Mouse (Mus musculus) urinary bladder, postnatal 10 days (tissue): ENCODE measurements at regions not wholly inside any gene's neighbourhood (a gene's known extent, or its start where the extent isn't known, plus 50 kb on each side); places are given as distances from the start of the nearest gene placed in this dataset.

Experiments used
- DNase-seq: peaks from one replicate; pipeline ENCODE4 v3.0.0; 2022; ENCODE audit warnings: low spot score

DNA sequence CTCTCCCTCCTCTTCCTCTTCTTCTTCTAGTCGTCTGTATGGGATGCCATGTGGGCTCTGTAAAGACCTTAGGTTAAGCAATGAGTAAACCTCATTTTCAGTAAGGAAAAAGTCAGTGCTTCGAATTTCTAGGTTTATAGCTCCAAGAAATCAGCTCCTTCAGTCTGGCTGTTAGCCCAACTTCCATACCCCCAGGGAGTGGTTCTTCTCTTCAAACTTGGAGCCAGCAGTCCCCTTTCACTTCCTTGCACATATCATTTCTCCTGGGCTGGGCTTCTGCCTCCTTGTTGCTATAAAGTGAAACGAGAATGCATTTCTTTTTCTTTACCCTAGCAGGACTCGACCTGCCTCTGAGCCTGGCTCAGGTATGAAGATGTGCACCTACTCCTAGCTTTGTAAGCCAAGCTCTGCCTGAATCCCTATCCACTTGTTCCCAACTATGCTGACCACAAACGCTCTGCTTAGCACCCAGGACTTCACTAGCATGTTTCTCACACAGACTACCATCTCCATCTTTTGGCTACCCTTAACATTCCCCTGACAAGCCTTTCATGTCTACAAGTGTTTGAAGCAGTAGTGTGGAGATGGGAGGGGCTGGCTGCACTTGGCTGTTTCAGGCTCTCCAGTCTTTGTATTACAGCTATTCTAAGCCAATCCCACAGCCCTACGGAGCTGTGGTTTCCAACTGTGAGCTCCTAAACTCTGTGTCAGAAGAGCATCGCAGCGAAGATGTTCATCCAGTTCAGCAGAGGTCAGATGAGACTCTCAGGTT lies 243.8 kb upstream of the Tprg start:
- no peak for DNase-seq

DNA sequence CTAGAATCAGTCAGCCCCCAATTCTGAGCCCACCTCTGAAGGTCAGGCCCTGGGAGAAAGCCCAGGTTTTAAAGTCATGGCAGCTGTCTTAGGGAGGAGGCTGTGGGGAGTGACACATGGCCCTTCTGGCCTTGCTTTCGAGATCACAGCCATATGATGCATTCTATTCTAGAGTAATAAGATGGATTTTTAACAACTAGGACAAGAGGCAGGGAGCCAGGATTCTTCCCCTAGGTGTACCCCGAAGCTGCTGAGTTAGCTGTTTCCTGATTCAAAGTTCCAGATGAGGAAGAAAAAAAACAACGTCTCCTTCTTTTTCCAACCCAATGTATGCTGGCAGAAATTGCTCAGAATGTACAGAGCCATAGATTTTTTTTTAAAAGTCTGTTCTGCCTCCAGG lies 242.0 kb upstream of the Tprg start:
- no peak for DNase-seq

DNA sequence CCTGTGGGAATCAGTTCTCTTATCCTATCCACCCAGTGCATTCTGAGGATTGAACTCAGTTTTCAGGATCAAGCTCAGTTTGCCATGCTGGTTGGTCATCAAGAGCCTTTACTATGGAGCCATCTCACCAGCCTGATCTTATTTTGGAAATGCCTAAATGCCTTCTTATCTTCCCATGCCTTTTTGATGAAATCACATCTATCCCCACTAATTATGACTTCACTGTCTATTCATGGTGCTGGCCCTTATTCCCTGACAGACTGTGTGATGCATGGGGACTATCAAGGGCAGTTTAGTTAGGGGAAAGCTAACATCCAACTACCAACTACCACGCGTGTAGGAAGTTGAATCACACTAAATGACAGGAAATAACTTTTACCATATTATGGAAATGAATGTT lies 238.9 kb upstream of the Tprg start:
- no peak for DNase-seq

DNA sequence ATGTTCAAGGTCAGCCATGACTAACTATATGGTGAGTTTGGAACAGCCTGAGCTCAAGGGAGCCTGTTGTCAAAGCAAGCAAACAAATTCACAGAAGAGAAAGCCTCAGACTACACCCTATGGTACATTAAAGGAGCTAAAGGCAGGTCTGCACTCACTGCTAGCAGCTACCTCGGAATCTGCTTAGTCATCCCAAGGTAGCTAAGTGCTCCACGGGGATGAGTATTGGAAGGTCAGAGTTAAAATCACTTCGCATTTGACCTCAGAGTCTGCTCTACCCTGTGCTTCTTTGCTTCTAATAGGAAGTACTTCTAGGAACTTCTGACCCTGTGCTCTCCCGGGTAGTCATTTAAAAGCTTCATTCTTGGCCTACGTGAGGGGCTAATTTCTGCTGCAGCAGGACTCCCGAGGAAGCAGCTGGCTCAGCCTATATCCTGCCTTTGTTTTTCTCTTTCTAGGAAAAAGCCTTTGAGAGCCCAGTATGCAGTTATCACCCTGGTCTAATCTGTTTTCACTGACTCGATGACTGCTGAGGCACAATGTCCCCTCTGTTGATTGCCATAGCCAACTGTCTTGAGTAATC lies 236.6 kb upstream of the Tprg start:
- DNase-seq: no peak

DNA sequence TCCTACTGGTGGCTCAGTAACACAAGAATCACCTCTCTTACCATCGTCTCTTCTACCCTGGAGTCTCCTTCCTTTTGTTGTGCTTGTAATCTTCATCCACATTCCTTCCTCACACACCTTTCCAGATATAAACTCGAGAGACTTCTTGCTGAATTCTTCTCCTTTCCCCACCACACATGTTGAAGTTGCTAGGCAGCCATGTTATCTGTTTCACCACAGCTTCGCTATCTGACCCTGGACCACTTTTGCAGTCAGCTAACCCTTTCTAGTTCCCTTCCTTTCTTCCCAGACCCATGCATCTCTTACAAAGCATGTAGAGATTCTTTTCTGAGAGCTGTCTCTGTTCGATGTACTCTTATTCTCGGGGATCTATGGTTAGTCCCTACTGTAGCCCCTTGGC lies 235.6 kb upstream of the Tprg start:
- no peak for DNase-seq

GRCm38 (mm10) chr16:25052428-25052827 lies 234.2 kb upstream of the Tprg start:
- no peak for DNase-seq

DNA sequence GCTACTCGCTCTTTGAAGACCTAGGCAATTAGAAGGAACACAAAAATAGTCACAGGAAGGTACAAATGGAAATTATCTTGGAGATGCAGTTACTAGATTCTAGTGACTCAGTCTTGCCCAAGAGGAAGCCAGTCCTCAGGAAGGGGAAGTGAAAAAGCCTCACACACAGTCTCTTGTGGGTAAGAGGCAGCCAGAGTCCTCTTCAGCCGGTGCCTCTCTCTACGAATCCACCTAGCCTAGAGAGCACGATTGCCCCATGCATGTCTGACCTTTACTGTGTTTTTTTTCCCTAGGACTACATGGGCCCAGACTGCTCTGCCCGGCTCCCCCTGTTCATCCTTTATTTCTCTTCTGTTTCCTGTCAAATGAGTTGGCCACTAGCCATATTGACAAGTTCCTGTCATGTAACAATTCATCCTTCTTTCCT lies 233.7 kb upstream of the Tprg start:
- DNase-seq: no peak

GRCm38 (mm10) chr16:25054304-25054703 lies 232.3 kb upstream of the Tprg start:
- DNase-seq: no peak

GRCm38 (mm10) chr16:25055376-25055775 lies 231.2 kb upstream of the Tprg start:
- no peak for DNase-seq

GRCm38 (mm10) chr16:25058051-25058747 lies 228.4 kb upstream of the Tprg start:
- no peak for DNase-seq

DNA sequence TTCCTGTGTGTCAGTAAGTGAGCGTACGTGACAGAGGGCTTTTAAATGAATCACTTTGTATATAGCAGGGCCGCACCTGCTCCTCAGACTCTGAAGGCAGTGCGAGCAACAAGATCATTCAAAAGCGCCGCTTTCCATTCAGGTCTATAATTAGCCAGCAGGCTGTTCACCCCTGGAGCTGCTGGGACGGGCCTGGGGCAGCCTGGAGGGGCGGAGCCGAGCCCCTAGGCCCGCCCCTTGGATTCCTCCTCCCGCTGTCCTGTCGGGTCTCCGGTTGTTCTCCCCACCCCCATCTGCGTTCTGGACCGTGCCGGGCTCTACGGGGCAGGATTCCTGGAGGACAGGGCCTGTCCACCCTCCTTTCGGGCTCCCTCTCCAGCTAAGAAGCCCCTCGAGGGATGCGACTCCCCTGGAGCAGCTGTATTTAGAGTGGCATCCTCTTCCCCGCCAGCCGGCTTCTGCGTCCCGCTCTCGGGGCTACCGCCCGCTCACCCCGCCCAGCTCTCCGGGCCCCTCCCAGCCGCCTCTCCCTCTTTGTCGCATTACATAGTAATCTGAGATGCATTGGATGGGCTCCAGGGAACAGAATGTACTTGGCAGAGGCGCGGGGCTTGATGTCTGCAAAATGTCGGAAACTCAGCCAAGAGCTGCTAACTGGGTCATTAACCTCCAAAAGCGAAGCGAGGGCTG lies 227.7 kb upstream of the Tprg start:
- DNase-seq: peak; percentile 88

DNA sequence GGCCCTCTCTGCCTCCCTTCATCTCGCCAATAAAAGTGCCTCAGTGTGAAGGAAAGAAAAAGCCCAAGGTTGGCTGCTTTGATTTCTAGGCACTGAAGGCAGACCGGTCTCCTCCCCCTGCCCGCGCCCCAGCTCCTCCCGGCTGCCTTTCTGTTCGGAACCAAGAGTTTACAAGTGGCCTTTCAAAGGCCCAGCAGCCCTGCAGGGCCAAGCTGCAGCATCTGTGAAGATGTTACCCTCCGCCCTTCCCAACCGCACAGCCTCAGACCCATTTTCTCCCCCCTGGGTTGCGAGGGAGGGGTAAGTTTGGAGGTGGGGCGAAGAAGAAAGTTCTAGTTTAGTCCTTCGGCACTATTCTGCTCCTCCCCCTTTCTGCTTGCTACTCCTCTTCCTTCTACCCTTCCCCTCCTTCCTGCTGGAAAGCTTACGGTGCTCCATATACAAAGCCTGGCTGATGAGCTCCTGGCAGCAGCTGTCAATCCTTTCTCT lies 227.1 kb upstream of the Tprg start:
- peak; percentile 15 for DNase-seq

DNA sequence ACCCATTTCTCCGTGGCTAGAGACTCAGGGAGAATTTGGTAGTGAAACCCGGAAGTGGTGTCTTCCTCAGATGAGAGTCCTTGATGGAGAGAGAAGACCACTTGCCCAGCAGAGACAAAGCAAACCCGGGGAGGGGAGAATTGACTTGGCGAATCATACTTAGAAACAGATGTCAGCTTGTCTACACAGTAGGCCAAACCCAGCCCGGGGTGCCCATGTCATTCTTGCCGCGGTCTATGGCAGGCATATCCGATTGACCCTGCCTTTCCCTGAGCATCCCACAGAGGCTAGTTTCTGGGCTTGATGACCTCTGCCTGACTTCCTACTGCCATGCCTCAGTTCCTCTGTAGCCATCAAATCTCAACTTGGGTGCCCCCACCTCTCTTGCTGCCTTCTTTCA lies 226.4 kb upstream of the Tprg start:
- no peak for DNase-seq

GRCm38 (mm10) chr16:25061631-25062030 lies 225.0 kb upstream of the Tprg start:
- no peak for DNase-seq

DNA sequence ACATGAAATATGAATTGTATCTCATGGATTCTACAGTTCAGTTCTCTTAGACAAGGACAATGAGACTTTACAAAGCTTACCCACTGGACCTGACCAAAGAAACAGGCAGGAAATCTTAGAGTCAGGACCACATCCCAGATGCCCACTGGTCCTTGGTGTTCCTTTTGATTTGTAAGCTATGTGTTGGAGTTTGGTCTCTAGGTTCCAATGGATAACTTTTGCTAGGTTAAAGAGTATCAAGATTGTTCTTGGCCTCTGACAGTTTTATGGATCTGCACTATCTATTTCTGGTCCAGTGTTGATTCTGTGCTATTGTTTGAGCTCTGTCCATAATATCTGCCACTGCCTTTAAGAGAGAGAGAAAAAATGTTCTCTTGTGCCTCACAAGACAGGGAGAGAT lies 222.6 kb upstream of the Tprg start:
- no peak for DNase-seq

- DNase-seq: peak; percentile 74
Measured at GRCm38 (mm10) chr16:25064538-25064937, 222.1 kb upstream of the Tprg start.

GRCm38 (mm10) chr16:25066822-25067221 lies 219.8 kb upstream of the Tprg start:
- no peak for DNase-seq

DNA sequence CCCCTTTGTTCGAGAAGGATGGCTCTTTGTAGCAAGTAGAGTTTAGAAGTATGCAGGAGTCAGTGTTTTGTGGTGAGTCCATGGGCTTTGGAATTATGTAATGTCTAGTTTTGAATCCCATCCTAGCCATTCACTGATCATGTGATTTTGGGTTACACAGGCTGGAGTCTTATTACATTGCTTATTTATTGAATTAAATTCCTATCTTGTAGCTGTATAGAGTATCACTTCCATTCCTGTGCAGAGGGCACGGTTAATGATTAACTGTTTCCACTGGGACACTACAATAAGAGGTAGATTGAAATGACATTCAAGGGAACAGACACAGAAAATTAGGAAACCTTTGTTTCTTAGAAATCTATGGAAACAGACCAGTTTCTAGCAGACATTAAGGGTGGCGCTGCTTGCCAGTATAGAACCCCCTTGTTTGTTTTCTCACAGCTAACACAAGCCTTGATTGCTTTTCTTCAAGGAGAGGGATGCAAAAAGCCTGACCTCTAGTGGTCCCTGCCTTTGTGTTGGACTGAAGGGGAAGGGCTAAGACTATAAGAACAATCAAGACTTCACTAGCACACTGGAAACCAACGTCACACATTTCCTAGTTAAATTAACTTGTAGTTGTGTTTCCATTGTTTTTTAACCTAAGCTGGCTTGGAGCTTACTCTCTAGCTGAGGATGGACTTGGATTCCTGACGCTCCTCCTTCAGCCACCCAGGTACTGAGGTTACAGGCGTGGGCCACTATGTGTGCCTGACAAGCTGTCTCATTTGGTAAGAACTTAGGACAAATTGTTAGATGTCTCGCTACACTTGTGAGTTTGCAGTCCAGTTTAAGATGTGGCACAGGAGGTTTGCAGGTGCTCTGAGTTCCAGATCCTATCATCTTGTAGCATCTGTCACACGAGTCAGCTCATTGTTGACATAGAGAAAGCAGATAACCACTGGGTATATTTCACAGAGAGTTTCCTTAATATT lies 219.1 kb upstream of the Tprg start:
- DNase-seq: no peak

GRCm38 (mm10) chr16:25080811-25081210 lies 205.8 kb upstream of the Tprg start:
- no peak for DNase-seq

GRCm38 (mm10) chr16:25083729-25084128 lies 202.9 kb upstream of the Tprg start:
- DNase-seq: no peak
